Mouse (Mus musculus): ENCODE results near the gene Magea8.
"Not testable (repeated sequence)": the region's sequence is repeated elsewhere in the genome, so short reads cannot be mapped to it uniquely, and the experiment has no call there.

Gene Magea8

GRCm38 (mm10) chrX:154995750-154996149 lies at the start of gene Magea8:
Magea8 (minus strand) TSS chrX:154995850.
- not testable (repeated sequence) for DNase-seq (ENCODE audit: low read depth, low spot score)

GRCm38 (mm10) chrX:154949405-154949804 lies 46.2 kb downstream of the Magea8 start, which contains the start of gene Magea3:
Magea3 (minus strand) TSS chrX:154949505.
- not testable (repeated sequence) for DNase-seq (ENCODE audit: low read depth, low spot score)

- DNase-seq (ENCODE audit: low read depth, low spot score) = not testable (repeated sequence)
These were observed 59.8 kb downstream of the Magea8 start, which contains the start of gene Magea6 for GRCm38 (mm10) chrX:154935887-154936286. Magea6 (minus strand) TSS chrX:154935987.

Data from telencephalon, adult 2 months (tissue).